Mouse (Mus musculus) right cerebral cortex, adult 2 months (tissue): ENCODE data around the gene Chaf1b.

ENCODE experiments used
- DNase-seq, 2 experiments: peaks; one replicate each; pipeline ENCODE4 v3.0.0; 2021 to 2022; ENCODE audit warnings: low spot score in 2 of 2

Chaf1b gene

GRCm38 (mm10) chr16:93947396-93947795 is 63.7 kb downstream of the Chaf1b start:
- DNase-seq, result no peak
